Mouse (Mus musculus): ENCODE data around the gene Uap1.

The Uap1 gene

DNA sequence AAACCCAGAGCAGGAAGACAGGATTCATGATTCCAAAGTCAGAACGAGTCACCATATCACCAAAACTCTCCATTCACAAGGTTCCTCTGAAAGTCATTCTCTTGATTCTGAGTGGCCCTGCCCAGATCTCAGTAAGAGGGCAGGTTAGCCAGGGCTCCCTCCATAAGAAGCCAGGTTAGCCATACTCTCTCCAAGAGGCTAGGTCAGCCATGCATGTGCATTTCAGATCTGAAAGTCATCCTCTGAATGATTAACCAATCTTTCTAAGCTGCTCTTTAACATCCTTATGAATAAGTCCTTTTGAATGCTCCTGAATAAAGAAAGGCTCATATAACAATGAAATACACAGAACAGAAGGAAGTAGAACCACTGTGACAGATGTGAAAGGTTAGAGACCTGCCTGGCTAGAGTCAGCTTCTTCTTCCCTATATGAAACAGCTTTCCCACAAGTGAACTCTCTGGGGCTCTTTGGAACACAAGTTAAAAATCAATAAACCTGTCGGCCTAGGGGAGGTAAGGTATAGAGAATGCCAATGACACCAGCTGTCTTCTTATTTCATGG is 10.6 kb downstream of the Uap1 start:
- no peak for DNase-seq

DNA sequence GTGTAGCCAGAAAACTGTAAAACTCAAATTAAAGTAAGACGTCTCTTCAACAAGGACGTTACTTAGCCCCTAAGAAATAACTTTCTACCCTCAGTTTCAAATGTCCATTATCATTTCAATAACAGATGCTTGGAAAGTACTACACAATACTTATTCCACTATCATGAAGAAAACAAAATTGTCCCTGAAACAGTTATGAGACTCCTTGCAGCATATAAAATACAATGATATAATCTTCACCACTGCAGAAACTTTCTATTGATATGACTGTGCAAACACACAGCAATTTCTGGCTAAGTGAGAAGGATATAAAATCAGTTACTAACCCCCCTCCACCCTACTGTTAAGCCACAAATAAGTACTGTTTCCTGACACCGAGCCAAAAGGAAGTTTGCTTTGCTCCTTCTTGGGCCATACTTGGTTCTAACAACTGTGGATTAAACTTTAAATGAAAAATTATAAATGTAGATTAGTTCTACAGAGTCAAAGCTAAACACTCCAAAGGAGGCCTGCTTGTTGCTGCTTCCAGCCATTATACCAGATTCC is 11.3 kb downstream of the Uap1 start:
- no peak for DNase-seq

DNA sequence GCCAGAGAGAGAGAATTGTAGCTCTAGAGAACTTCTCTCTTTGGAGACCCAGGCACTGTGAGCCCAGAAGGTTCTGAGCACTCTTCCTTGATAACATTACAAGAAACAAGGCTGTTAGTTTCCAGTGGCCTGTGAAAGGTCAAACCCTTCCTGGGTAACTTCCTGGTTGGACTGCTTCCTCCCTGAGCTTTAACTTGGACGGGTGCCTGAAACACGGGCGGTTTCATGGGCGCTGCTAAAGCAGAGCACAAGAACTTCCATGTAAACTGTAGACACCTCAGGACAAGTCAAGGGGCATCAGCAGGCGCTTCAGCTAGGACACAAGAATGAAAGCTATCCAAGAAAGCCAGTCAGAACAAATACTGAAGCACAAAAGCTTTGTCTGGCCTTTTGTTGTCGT is 12.9 kb downstream of the Uap1 start:
- no peak for DNase-seq

DNA sequence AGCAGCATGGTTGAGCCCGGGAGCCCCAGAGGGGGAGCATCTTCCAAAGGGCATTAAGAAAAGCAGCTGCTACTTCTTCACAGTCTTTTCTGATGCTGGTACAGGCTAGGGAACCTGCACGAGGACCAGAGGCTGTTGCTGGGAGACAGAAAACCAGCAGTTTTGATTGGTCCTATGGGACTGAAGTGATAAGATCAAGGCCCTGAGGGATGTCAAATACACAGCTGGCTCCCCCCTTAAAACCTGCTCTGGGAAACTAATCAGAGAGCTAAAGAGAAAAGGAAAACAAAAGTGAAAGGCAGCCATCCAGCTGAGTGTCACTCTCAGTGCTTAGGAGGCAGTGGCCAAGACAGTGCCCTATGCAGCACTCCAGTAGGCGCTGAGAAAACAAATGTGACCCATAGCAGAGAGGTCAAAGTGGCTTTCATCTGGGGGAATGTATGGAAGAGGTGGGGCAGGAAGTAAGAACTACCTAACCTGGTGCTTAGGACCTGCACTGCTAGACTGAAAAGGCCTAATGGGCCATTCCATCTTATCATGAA is 14.3 kb downstream of the Uap1 start:
- no peak for DNase-seq

DNA sequence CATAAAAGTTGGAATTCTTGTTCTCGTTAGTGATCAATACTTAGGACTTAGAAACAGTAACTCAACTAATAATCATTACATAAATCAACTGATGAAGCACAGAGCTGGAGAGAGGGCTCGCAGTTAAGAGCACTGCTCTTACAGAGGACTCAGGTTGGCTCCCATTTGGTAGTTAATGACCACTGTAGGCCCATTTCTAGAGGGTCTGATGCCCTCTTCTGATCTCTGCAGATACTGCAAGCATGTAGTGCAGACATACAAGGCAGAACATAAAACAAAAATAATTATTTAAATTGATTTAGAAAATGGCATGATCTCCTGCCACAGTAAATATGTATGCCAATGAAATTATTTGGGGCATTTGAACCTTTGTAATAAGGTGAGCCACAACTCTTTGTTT is 15.1 kb downstream of the Uap1 start:
- no peak for DNase-seq

GRCm38 (mm10) chr1:170155761-170156160 is 19.0 kb downstream of the Uap1 start:
- no peak for DNase-seq

DNA sequence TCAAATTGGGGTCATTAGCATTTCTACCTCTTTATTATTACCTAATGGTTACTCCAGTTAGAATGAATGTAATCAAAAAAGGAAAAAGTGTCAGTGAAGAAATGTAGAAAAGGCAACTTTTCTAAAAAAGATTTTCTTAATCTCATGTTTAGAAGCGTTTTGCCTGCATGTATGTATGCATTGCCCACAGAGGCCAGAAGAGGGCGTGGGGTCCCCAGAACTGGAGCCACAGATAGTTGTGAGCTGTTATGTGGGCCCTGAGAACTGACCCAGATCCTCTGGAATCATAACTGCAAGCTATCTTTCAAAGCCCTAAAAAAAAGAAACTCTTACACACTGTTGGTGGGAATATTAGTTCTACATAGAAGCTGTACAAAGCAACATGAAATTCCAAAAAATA is 19.5 kb downstream of the Uap1 start:
- DNase-seq, result no peak

GRCm38 (mm10) chr1:170153986-170154385 is 20.8 kb downstream of the Uap1 start:
- DNase-seq, result no peak

DNA sequence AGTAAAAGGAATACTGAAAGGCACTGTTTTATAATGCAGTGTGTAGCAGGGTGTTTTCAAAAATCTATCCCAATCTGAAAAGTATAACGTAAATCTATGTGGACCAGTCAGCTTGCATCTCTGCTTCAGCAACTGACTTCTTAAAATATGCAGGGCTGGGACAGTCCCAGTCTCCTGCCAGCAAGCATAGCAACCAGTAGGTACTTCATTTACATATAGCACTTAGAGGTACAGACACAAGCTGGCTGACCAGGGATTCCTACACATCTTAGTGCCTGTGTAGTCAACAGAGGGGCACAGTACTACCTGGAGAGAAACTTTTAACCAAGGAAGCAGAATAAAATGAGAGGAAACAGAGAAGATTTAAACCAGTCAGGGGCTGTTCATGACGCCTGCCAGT is 22.2 kb downstream of the Uap1 start:
- no peak for DNase-seq

DNA sequence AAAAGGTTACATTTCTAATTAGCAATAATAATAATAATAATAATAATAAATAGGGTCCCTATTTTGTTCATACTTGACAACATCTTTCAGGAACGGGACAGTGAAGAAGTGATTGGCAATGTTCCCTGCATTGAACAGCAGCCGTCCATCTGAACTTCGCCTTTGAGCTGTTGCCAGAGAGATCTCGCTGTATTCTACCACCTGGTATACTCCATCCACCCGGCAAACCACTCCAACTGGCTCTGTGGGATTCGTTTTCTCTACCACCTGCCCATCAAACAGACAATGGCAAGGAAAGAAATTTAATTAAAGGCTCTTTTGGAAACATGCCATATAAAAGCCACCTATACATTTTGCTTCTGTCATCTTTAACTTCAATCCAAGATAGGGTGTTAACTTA is 23.9 kb downstream of the Uap1 start:
- no peak for DNase-seq

DNA sequence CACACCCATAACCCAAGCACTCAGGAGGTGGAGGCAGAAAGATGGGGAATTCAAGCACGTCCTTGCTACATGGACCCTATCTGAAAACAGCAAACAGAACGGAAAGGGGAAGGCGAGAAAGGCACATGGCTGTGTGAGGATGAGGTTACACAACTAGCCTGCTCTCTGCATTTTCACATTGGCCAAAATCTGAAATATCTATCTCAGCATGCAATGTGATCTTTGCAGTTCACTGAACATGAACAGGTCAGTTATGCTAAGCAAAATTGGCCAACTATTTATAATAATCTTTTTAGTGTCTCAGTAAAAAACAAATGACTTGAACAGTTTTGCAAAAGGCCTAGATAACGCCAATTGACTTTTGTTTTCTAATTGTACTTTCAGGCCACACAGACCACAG is 25.0 kb downstream of the Uap1 start:
- DNase-seq, result no peak

DNA sequence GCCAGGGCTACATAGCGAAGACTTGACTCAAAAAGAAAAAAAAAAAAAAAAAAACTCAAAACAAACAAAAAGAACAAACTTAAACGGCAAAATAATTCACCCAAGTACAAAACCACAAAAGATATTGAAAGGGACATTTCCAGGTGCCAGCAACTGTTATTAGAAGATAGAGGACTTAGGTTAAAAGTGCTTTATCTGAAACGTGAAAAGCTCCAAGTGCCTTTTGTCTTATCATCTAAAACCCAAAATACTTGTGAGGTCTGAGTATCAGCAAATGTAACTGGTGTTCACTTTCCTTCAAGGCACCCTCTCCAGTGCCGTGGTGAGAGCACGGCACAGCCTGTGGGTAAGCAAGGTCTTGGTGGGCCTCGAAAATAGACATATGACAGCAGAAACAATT is 26.2 kb downstream of the Uap1 start:
- DNase-seq, result no peak

DNA sequence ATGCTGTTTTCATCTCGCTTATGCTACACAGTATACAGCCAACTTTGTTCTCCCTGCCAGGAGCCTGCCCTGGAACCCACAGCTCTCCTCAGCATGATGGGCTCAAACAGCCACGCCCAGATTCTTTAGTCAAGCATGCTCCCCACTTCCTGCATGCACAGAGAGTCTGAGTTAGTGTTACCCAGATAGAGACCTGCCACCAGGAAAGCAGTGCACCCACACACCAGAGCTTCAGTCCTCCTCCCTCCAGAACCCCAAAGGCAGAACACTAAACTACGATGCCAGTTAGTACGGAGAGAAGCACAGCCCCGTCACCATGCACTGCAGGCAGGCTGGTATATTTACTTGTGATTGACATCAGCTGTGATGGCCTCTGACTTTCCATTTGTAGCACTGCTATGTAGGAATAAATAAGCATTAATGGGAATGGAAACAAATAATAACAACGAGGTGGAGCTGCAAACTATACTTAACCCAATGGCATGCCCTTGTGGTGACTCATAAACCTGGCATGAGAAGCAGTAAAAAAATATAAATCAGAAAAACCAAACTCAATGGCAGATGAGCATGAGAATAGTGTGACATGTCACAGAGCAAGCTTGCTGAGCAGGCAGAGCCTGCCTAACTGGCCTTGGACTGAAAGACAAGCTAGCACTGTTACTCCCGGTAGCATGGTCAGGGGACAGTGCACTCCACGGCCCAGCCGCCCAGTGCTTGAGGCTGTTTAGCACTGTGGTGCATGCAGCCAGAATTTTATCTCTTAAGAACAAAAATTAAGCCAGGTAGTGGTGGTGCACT is 26.9 kb downstream of the Uap1 start:
- DNase-seq, result no peak

DNA sequence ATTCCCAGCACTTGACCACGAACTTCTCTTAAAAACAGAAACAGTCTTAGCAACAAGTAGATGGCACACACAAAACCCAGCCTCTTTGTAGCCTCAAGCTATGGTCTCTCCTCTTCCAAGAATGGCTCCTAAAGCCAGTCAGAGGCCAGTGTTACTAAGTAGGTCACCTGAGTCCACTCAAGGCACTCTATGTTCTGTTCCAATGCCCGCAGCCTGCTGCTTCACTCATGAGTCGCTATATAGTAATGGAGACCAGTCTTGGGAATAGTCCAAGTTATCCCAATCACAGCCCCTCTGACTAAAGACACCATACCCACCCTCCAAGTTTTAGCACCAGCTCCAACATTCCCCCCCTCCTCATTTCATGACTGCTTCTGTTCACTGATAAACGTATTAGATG is 29.2 kb downstream of the Uap1 start:
- DNase-seq, result no peak

GRCm38 (mm10) chr1:170142256-170142871 is 32.4 kb downstream of the Uap1 start:
- DNase-seq, result no peak

- no peak for DNase-seq
These were observed 33.1 kb downstream of the Uap1 start for GRCm38 (mm10) chr1:170141626-170142025.

GRCm38 (mm10) chr1:170136351-170137009 is 38.3 kb downstream of the Uap1 start:
- peak; percentile 57 to 69 for DNase-seq

- no peak for DNase-seq
These were observed 40.5 kb downstream of the Uap1 start for GRCm38 (mm10) chr1:170134264-170134663.

DNA sequence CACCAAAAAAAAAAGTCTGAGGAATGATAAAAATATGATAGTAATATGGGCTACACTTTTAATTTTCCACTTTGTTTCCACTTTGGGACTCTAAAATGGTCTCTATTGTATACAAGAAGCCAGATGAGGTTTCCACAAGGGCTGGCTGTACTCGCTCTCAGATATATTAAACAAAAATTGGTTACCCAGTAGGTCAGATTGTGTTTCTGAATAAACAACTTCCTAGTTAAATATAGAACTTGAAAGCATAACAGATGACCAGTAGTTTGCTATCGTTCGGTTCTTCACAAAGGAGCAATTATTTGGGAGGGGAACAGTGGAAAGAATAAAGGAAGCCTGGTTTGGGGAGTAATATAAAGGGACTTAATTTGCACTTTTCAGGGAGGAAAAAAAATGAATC is 43.8 kb downstream of the Uap1 start:
- DNase-seq, result no peak

DNA sequence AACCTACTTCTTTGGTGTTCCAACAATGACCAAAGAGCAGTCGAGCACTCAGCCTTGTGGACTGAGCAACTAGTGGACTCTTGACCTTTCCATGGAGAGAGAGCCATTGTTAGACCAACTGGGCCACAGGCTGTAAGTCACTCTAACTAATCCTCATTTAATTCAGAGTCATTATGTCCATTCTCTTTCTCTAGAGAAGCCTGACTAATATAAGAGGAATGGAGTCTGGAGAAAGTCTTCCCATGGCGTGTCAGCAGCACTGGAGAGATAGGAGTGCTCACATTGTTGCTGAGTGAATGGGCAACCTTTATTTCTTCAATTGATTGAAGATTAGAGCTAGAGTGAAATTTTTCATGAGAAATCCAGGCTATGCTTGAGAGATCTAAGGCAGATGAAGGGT is 50.1 kb downstream of the Uap1 start:
- no peak for DNase-seq

DNA sequence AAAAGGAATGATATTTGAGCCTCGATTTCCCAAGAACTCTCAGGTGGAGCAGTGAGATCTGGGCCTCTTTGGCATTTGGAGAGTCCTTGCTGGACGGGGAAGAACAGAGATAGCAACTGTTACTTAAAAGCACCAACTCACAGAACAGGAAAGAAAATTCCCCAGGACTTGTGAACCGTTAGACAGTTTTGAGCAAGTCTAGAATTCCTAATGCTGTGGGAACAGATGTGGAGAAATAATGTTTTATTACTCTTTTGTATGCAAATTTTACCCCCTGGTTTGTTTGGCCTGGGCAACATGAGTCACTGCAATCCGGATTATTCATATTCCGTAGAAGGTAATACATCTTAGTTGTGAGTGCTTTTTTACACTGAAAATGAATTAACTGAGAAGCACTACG is 61.1 kb downstream of the Uap1 start:
- no peak for DNase-seq

GRCm38 (mm10) chr1:170112261-170112660 is 62.5 kb downstream of the Uap1 start:
- DNase-seq, result no peak

GRCm38 (mm10) chr1:170111651-170112226 is 63.0 kb downstream of the Uap1 start:
- peak; percentile 57 to 59 for DNase-seq
